Mouse (Mus musculus) fibroblast of lung, adult 2 months (primary cell): ENCODE measurements at regions not wholly inside any gene's neighbourhood (a gene's known extent, or its start where the extent isn't known, plus 50 kb on each side); places are given as distances from the start of the nearest gene placed in this dataset.

Experiments used
- DNase-seq: peaks from one replicate; pipeline ENCODE4 v3.0.0-alpha.2; 2011; ENCODE audit warnings: low read depth

GRCm38 (mm10) chr13:71148491-71149302 is 307.1 kb upstream of the Adamts16 start:
- no peak for DNase-seq

- DNase-seq: no peak
These were observed 305.3 kb upstream of the Adamts16 start for GRCm38 (mm10) chr13:71146859-71147443.

GRCm38 (mm10) chr13:71138745-71139312 is 297.2 kb upstream of the Adamts16 start:
- no peak for DNase-seq

- no peak for DNase-seq
These were observed 294.5 kb upstream of the Adamts16 start for GRCm38 (mm10) chr13:71135940-71136632.

- DNase-seq: peak; percentile 16
These were observed 279.9 kb upstream of the Adamts16 start for GRCm38 (mm10) chr13:71121484-71121883.

- DNase-seq: no peak
These were observed 266.6 kb upstream of the Adamts16 start for GRCm38 (mm10) chr13:71108175-71108574.

- peak; percentile 7 for DNase-seq
These were observed 263.7 kb upstream of the Adamts16 start for GRCm38 (mm10) chr13:71105229-71105838.

GRCm38 (mm10) chr13:71104419-71105228 is 263.0 kb upstream of the Adamts16 start:
- DNase-seq: no peak

- DNase-seq: no peak
These were observed 242.7 kb upstream of the Adamts16 start for GRCm38 (mm10) chr13:71084301-71084700.

GRCm38 (mm10) chr13:71075916-71076315 is 234.3 kb upstream of the Adamts16 start:
- DNase-seq: no peak

GRCm38 (mm10) chr13:71074012-71074411 is 232.4 kb upstream of the Adamts16 start:
- no peak for DNase-seq

- DNase-seq: no peak
These were observed 227.2 kb upstream of the Adamts16 start for GRCm38 (mm10) chr13:71068757-71069201.

- DNase-seq: no peak
These were observed 226.4 kb upstream of the Adamts16 start for GRCm38 (mm10) chr13:71068011-71068410.

GRCm38 (mm10) chr13:71065568-71065967 is 224.0 kb upstream of the Adamts16 start:
- DNase-seq: no peak

- no peak for DNase-seq
These were observed 223.1 kb upstream of the Adamts16 start for GRCm38 (mm10) chr13:71064590-71065307.

- DNase-seq: no peak
These were observed 212.0 kb upstream of the Adamts16 start for GRCm38 (mm10) chr13:71053361-71054264.

- no peak for DNase-seq
These were observed 209.0 kb upstream of the Adamts16 start for GRCm38 (mm10) chr13:71050646-71051045.

- no peak for DNase-seq
These were observed 194.4 kb upstream of the Adamts16 start for GRCm38 (mm10) chr13:71036000-71036399.

GRCm38 (mm10) chr13:71034926-71035687 is 193.5 kb upstream of the Adamts16 start:
- no peak for DNase-seq
